7 mouse cellular contexts compared by ENCODE assay signal in the genomic region with DNA sequence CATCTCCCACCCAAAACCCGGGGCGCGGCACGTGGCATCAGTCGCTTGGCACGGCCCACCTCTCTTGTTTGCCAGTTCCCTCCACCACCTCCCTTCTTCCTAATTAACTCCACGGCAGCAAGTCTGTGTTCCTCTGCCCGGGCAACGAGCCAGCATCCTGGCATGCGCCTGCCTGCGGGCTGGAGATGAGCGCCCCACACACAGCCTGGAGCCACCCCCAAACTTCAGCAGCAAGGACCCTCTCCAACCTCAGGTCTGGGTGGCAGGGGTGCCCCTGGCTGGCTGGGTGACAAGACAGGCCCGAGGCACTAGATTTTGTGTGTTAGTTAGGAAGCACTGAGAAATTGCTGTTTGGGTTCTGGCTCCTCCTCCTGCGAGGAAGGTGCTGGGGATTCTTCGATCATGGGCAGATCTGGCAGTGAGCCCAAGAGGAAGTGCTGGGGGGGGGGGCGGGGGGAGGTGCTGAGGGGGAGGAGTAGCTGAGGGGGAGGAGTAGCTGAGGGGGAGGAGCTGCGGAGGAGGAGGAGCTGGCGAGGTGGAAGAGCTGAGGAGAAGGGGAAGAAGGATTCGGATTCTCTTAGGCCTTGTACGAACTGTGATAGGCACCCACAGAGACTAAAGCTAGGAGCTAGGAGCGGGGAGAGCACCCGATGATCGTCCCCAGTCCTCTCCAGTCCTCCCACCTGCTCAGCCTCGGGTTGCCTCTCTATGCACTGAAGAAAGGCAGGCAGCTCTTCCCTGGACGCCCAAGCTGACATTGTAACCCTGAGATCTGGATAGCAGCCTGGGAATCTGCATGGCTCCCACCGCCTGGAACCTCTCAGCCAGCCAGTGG. TPM values are rescaled to one million over a fixed set of nuclear protein-coding genes. Genes with fewer than 3 reads are reported as not detected.
DNase-seq lines count a peak whose midpoint lies in the region; ATAC-seq and TF ChIP-seq lines count a peak whose summit lies in the region.

No protein-coding gene starts in this region.

- peak overlapping the region; percentile 49 for H3K4me3 ChIP-seq in embryonic facial prominence, embryonic 10.5 days
- peak overlapping the region; percentile 27 for H3K4me3 ChIP-seq in limb, embryonic 12.5 days (replicated peaks)
- H3K4me3 ChIP-seq in midbrain, embryonic 15.5 days, result peak overlapping the region; percentile 9
- peak overlapping the region; percentile 42; the same call in 1 of the 2 replicates for H3K4me3 ChIP-seq in spleen, adult 2 months (ENCODE audit: extremely low read depth, insufficient read depth, insufficient read length)

- DNase-seq in adrenal gland, adult 2 months, result peak; percentile 86
- peak; percentile 79 for DNase-seq in embryonic facial prominence, embryonic 10.5 days (ENCODE audit: low spot score)
- peak; percentile 69 to 82 for DNase-seq in heart, adult 9 months (ENCODE audit: low spot score in 2 of 2)
- DNase-seq in kidney, adult 9 months, result peak; percentile 80
- peak; percentile 44 to 62 for DNase-seq in spleen, adult 2 months (ENCODE audit: low read depth in 1 of 2, low spot score in 2 of 2)

- no peak for TF ChIP-seq CTCF in spleen, adult 2 months (IDR thresholded peaks at IDR 0.05; ENCODE audit: extremely low read depth, insufficient read depth, insufficient read length, insufficient replicate concordance)

- H3K27ac ChIP-seq in embryonic facial prominence, embryonic 10.5 days (replicated peaks), result peak overlapping the region; percentile 85
- peak overlapping the region; percentile 84 for H3K27ac ChIP-seq in limb, embryonic 12.5 days
- H3K27ac ChIP-seq in midbrain, embryonic 15.5 days, result peak overlapping the region; percentile 83
- no peak overlapping the region; the same call in 1 of the 2 replicates for H3K27ac ChIP-seq in spleen, adult 2 months (ENCODE audit: insufficient read depth, low read length)

- WGBS in embryonic facial prominence, embryonic 10.5 days, result 4% methylated on average over 25 of the region's 26 CpGs
- WGBS in limb, embryonic 12.5 days, result 3% methylated on average over 23 of the region's 26 CpGs
- 2% methylated on average over 25 of the region's 26 CpGs for WGBS in midbrain, embryonic 15.5 days
- 5% methylated on average over 23 of the region's 26 CpGs for WGBS in spleen, adult 2 months

- H3K9ac ChIP-seq in limb, embryonic 12.5 days (replicated peaks), result peak overlapping the region; percentile 27; the same call in 1 of the 2 replicates
- H3K9ac ChIP-seq in midbrain, embryonic 15.5 days, result peak overlapping the region; percentile 9; the same call in 1 of the 2 replicates

- TF ChIP-seq POLR2A in spleen, adult 2 months (IDR thresholded peaks at IDR 0.05; ENCODE audit: low read depth, low read length), result no peak

- ATAC-seq in limb, embryonic 12.5 days (ENCODE audit: insufficient number of reproducible peaks, insufficient read depth, low FRiP score, low TSS enrichment, low read depth), result no peak; the same call in 1 of the 2 replicates
- ATAC-seq in midbrain, embryonic 15.5 days (replicated peaks), result peak; percentile 68

- 0 out of 2 replicates have a peak, but pooled peaks cover under 1% of the 10 kb centered on the region for H3K9me3 ChIP-seq in embryonic facial prominence, embryonic 10.5 days
- H3K9me3 ChIP-seq in limb, embryonic 12.5 days, result no peaks in the 10 kb centered on the region
- no peaks in the 10 kb centered on the region for H3K9me3 ChIP-seq in midbrain, embryonic 15.5 days

- H3K4me1 ChIP-seq in embryonic facial prominence, embryonic 10.5 days, result peaks cover 78% of the 10 kb centered on the region
- H3K4me1 ChIP-seq in limb, embryonic 12.5 days (replicated peaks), result peaks cover 53% of the 10 kb centered on the region
- H3K4me1 ChIP-seq in midbrain, embryonic 15.5 days, result peaks cover 70% of the 10 kb centered on the region
- peaks cover 8% of the 10 kb centered on the region for H3K4me1 ChIP-seq in spleen, adult 2 months (ENCODE audit: control insufficient read depth, insufficient read depth, insufficient read length)

- peak overlapping the region; percentile 64 for H3K4me2 ChIP-seq in limb, embryonic 12.5 days
- peak overlapping the region; percentile 40 for H3K4me2 ChIP-seq in midbrain, embryonic 15.5 days

- peaks cover 5% of the 10 kb centered on the region; the same call in 1 of the 2 replicates for H3K27me3 ChIP-seq in embryonic facial prominence, embryonic 10.5 days (replicated peaks; ENCODE audit: low read depth, poor library complexity, severe bottlenecking)
- 0 out of 2 replicates have a peak, but pooled peaks cover 5% of the 10 kb centered on the region for H3K27me3 ChIP-seq in limb, embryonic 12.5 days
- H3K27me3 ChIP-seq in midbrain, embryonic 15.5 days (replicated peaks), result no peaks in the 10 kb centered on the region
- H3K27me3 ChIP-seq in spleen, adult 2 months (ENCODE audit: control insufficient read depth, insufficient read depth, low read length), result no peaks in the 10 kb centered on the region

- H3K36me3 ChIP-seq in embryonic facial prominence, embryonic 10.5 days (replicated peaks), result no peaks in the 10 kb centered on the region
- no peaks in the 10 kb centered on the region for H3K36me3 ChIP-seq in limb, embryonic 12.5 days
- no peaks in the 10 kb centered on the region for H3K36me3 ChIP-seq in midbrain, embryonic 15.5 days (replicated peaks)
- H3K36me3 ChIP-seq in spleen, adult 2 months (ENCODE audit: control insufficient read depth, insufficient read depth, low read length), result no peaks in the 10 kb centered on the region

RNA-seq across cellular contexts. Expression of a gene that starts 1.3 kb away (rescaled TPM):
- total RNA-seq in adrenal gland, adult 2 months (2021), result not detected
- not detected in 2 replicates for polyA plus RNA-seq in adrenal gland, adult 2 months (2012; rRNA removed)
- 0.06 TPM in 2 replicates for polyA plus RNA-seq in embryonic facial prominence, embryonic 10.5 days (2016; fragmentation: Nextera tagmentation; extraction: Ambion mirVana)
- not detected in 2 replicates for polyA plus RNA-seq in limb, embryonic 12.5 days (2016; fragmentation: Nextera tagmentation; extraction: Ambion mirVana)
- polyA plus RNA-seq in midbrain, embryonic 15.5 days (2015; fragmentation: Nextera tagmentation; extraction: Ambion mirVana), result not detected in 2 replicates
- not detected in 2 replicates for polyA plus RNA-seq in spleen, adult 2 months (2012; rRNA removed)
